Mouse (Mus musculus): ENCODE measurements around the gene Cnnm3.

The Cnnm3 gene

GRCm38 (mm10) chr1:36497312-36497711 is 14.4 kb upstream of the Cnnm3 start:
- CTCF ChIA-PET = no interaction called here

GRCm38 (mm10) chr1:36501261-36501660 is 10.4 kb upstream of the Cnnm3 start:
- CTCF ChIA-PET = interaction anchor here (1.7 to 2.1 kb wide), 2 partner anchors 23 to 177 kb away, joined by 4 to 8 read pairs; no protein-coding TSS in a partner anchor

- CTCF ChIA-PET = no interaction called here
Observed at GRCm38 (mm10) chr1:36508238-36508637, 3.4 kb upstream of the Cnnm3 start.

GRCm38 (mm10) chr1:36512089-36512965 is 660 bp downstream of the Cnnm3 start:
- CTCF ChIA-PET = no interaction called here

- CTCF ChIA-PET = no interaction called here
Observed at GRCm38 (mm10) chr1:36512966-36513280, 1.3 kb downstream of the Cnnm3 start.

- CTCF ChIA-PET = no interaction called here
Observed at GRCm38 (mm10) chr1:36513310-36513709, 1.6 kb downstream of the Cnnm3 start.

GRCm38 (mm10) chr1:36513718-36514117 is 2.1 kb downstream of the Cnnm3 start:
- CTCF ChIA-PET = no interaction called here

- CTCF ChIA-PET = interaction anchor here (0.6 kb wide), 1 partner anchor 19 kb away, joined by 14 read pairs; the partner anchor contains the start of gene Ankrd23
Observed at GRCm38 (mm10) chr1:36518259-36518658, 6.6 kb downstream of the Cnnm3 start.

GRCm38 (mm10) chr1:36519626-36520025 is 8.0 kb downstream of the Cnnm3 start:
- CTCF ChIA-PET = interaction anchor here (0.7 kb wide), 1 partner anchor 13 kb away, joined by 4 read pairs; no protein-coding TSS in a partner anchor

GRCm38 (mm10) chr1:36522210-36522609 is 10.5 kb downstream of the Cnnm3 start:
- CTCF ChIA-PET = no interaction called here

GRCm38 (mm10) chr1:36523332-36524013 is 11.8 kb downstream of the Cnnm3 start:
- CTCF ChIA-PET = no interaction called here

GRCm38 (mm10) chr1:36524058-36524457 is 12.4 kb downstream of the Cnnm3 start:
- CTCF ChIA-PET = interaction anchor here (0.6 kb wide), 1 partner anchor 673 kb away, joined by 9 read pairs; no protein-coding TSS in a partner anchor

GRCm38 (mm10) chr1:36525774-36526173 is 14.1 kb downstream of the Cnnm3 start:
- CTCF ChIA-PET = no interaction called here

- CTCF ChIA-PET = no interaction called here
Observed at GRCm38 (mm10) chr1:36526903-36527302, 15.2 kb downstream of the Cnnm3 start.

GRCm38 (mm10) chr1:36528351-36528750 is 16.7 kb downstream of the Cnnm3 start:
- CTCF ChIA-PET = no interaction called here

GRCm38 (mm10) chr1:36529274-36529673 is 17.6 kb downstream of the Cnnm3 start:
- CTCF ChIA-PET = interaction anchor here (0.7 kb wide), 1 partner anchor 615 kb away, joined by 7 read pairs; no protein-coding TSS in a partner anchor

- CTCF ChIA-PET = no interaction called here
Observed at GRCm38 (mm10) chr1:36529875-36530274, 18.2 kb downstream of the Cnnm3 start.

- CTCF ChIA-PET = no interaction called here
Observed at GRCm38 (mm10) chr1:36530485-36530884, 18.8 kb downstream of the Cnnm3 start.

- CTCF ChIA-PET = no interaction called here
Observed at GRCm38 (mm10) chr1:36530962-36531361, 19.3 kb downstream of the Cnnm3 start.

GRCm38 (mm10) chr1:36531461-36531860 is 19.8 kb downstream of the Cnnm3 start:
- CTCF ChIA-PET = no interaction called here

- CTCF ChIA-PET = no interaction called here
Observed at GRCm38 (mm10) chr1:36533546-36533945, 21.9 kb downstream of the Cnnm3 start.

GRCm38 (mm10) chr1:36534595-36535058 is 23.0 kb downstream of the Cnnm3 start:
- CTCF ChIA-PET = no interaction called here
